Mouse (Mus musculus): ENCODE data around the gene Bcl7c. TPM values are rescaled to one million over a fixed set of nuclear protein-coding genes. Genes with fewer than 3 reads are reported as not detected.
A peak's percentile ranks its signal among the peaks of the same experiment; 100 is the strongest.

Bcl7c gene
- polyA plus RNA-seq, 1 experiment from 2014 or later, result 41.7 TPM

- Histone ChIP-seq H3K4me3 (ENCODE audit: low read depth, low read length) (peak overlapping the region; percentile 87), H3K36me3 (ENCODE audit: control insufficient read depth, insufficient read depth, low read length) (peaks cover 17% of the 10 kb centered on the region; the same call in 1 of the 2 replicates), H3K27me3 (ENCODE audit: control insufficient read depth, insufficient read depth, low read depth, low read length) (no peaks in the 10 kb centered on the region), H3K4me2 (ENCODE audit: low read length) (peak overlapping the region; percentile 84), H3K4me1 (ENCODE audit: control insufficient read depth, insufficient read depth, low read length) (peaks cover 23% of the 10 kb centered on the region), H3K9me3 (replicated peaks; ENCODE audit: control insufficient read depth, low read length, poor library complexity, severe bottlenecking) (no peaks in the 10 kb centered on the region), H3K27ac (ENCODE audit: low read length) (peak overlapping the region; percentile 95; the same call in 1 of the 2 replicates), H3K9ac (ENCODE audit: low read depth, low read length) (0 out of 2 replicates have a peak overlapping the region, but pooled peaks have one; percentile 93)
- 72% methylated on average over 5 of the region's 5 CpGs for WGBS
- no peak for ATAC-seq
These were observed 687 bp upstream of the Bcl7c start for GRCm38 (mm10) chr7:127709261-127709979.

GRCm38 (mm10) chr7:127707957-127708206 lies 851 bp downstream of the Bcl7c start:
- 4% methylated on average over 5 of the region's 5 CpGs for WGBS
- Histone ChIP-seq H3K27ac (ENCODE audit: low read length) (peak overlapping the region; percentile 95), H3K9me3 (replicated peaks; ENCODE audit: control insufficient read depth, low read length, poor library complexity, severe bottlenecking) (no peaks in the 10 kb centered on the region), H3K4me1 (ENCODE audit: control insufficient read depth, insufficient read depth, low read length) (peaks cover 19% of the 10 kb centered on the region), H3K4me3 (ENCODE audit: low read depth, low read length) (peak overlapping the region; percentile 87), H3K9ac (ENCODE audit: low read depth, low read length) (peak overlapping the region; percentile 93), H3K4me2 (ENCODE audit: low read length) (peak overlapping the region; percentile 84), H3K27me3 (ENCODE audit: control insufficient read depth, insufficient read depth, low read depth, low read length) (no peaks in the 10 kb centered on the region), H3K36me3 (ENCODE audit: control insufficient read depth, insufficient read depth, low read length) (peaks cover 25% of the 10 kb centered on the region)
- peak; percentile 4; the same call in 1 of the 2 replicates for ATAC-seq

- no peak for ATAC-seq
- Histone ChIP-seq H3K4me2 (ENCODE audit: low read length) (peak overlapping the region; percentile 84), H3K9me3 (replicated peaks; ENCODE audit: control insufficient read depth, low read length, poor library complexity, severe bottlenecking) (no peaks in the 10 kb centered on the region), H3K4me3 (ENCODE audit: low read depth, low read length) (peak overlapping the region; percentile 87), H3K9ac (ENCODE audit: low read depth, low read length) (peak overlapping the region; percentile 93), H3K36me3 (ENCODE audit: control insufficient read depth, insufficient read depth, low read length) (peaks cover 26% of the 10 kb centered on the region), H3K4me1 (ENCODE audit: control insufficient read depth, insufficient read depth, low read length) (peaks cover 19% of the 10 kb centered on the region), H3K27me3 (ENCODE audit: control insufficient read depth, insufficient read depth, low read depth, low read length) (no peaks in the 10 kb centered on the region), H3K27ac (ENCODE audit: low read length) (peak overlapping the region; percentile 95)
- 28% methylated on average over 22 of the region's 22 CpGs for WGBS
These were observed 1.4 kb downstream of the Bcl7c start for GRCm38 (mm10) chr7:127707045-127707956.

- H3K27me3 ChIP-seq (ENCODE audit: control insufficient read depth, insufficient read depth, low read depth, low read length), result no peaks in the 10 kb centered on the region
- peaks cover 19% of the 10 kb centered on the region for H3K4me1 ChIP-seq (ENCODE audit: control insufficient read depth, insufficient read depth, low read length)
- H3K4me2 ChIP-seq (ENCODE audit: low read length), result no peak overlapping the region
- H3K27ac ChIP-seq (ENCODE audit: low read length), result no peak overlapping the region
- no peaks in the 10 kb centered on the region for H3K9me3 ChIP-seq (replicated peaks; ENCODE audit: control insufficient read depth, low read length, poor library complexity, severe bottlenecking)
- no peak overlapping the region for H3K9ac ChIP-seq (ENCODE audit: low read depth, low read length)
- 82% methylated on average over 4 of the region's 4 CpGs for WGBS
- peaks cover 28% of the 10 kb centered on the region for H3K36me3 ChIP-seq (ENCODE audit: control insufficient read depth, insufficient read depth, low read length)
- H3K4me3 ChIP-seq (ENCODE audit: low read depth, low read length), result no peak overlapping the region
- ATAC-seq, result no peak
These were observed 3.0 kb downstream of the Bcl7c start for GRCm38 (mm10) chr7:127705706-127706105.

DNA sequence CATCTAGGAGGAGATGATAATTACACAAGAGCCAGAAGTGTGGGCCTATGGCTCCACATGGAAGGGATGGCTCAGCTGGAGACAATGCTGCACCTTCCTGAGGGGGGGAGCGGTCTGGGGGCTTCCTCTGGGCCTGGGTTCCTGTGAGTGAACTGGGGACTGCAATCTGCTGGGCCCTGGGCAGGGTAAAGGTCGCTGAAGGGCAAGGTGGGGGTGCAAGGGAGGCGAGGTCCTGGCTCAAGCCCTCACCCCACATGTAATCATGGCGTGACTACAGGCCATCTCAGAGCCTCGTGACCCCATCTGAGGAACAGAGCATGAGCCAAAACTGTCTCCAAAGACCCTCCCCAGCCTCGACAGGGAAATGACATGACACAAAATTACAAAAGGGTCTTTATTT lies 4.1 kb downstream of the Bcl7c start:
- ATAC-seq, result no peak
- no peaks in the 10 kb centered on the region for H3K9me3 ChIP-seq (replicated peaks; ENCODE audit: control insufficient read depth, low read length, poor library complexity, severe bottlenecking)
- WGBS, result 88% methylated on average over 6 of the region's 6 CpGs
- H3K36me3 ChIP-seq (ENCODE audit: control insufficient read depth, insufficient read depth, low read length), result peaks cover 30% of the 10 kb centered on the region
- H3K4me3 ChIP-seq (ENCODE audit: low read depth, low read length), result no peak overlapping the region
- H3K27me3 ChIP-seq (ENCODE audit: control insufficient read depth, insufficient read depth, low read depth, low read length), result no peaks in the 10 kb centered on the region
- H3K27ac ChIP-seq (ENCODE audit: low read length), result no peak overlapping the region
- peaks cover 19% of the 10 kb centered on the region for H3K4me1 ChIP-seq (ENCODE audit: control insufficient read depth, insufficient read depth, low read length)
- H3K9ac ChIP-seq (ENCODE audit: low read depth, low read length), result no peak overlapping the region
- H3K4me2 ChIP-seq (ENCODE audit: low read length), result no peak overlapping the region

- Histone ChIP-seq H3K4me1 (ENCODE audit: control insufficient read depth, insufficient read depth, low read length) (peaks cover 13% of the 10 kb centered on the region), H3K9me3 (replicated peaks; ENCODE audit: control insufficient read depth, low read length, poor library complexity, severe bottlenecking) (no peaks in the 10 kb centered on the region), H3K4me3 (ENCODE audit: low read depth, low read length) (no peak overlapping the region), H3K36me3 (ENCODE audit: control insufficient read depth, insufficient read depth, low read length) (peaks cover 34% of the 10 kb centered on the region), H3K9ac (ENCODE audit: low read depth, low read length) (no peak overlapping the region), H3K27me3 (ENCODE audit: control insufficient read depth, insufficient read depth, low read depth, low read length) (no peaks in the 10 kb centered on the region), H3K4me2 (ENCODE audit: low read length) (no peak overlapping the region), H3K27ac (ENCODE audit: low read length) (no peak overlapping the region)
- 95% methylated on average over 8 of the region's 8 CpGs for WGBS
- no peak for ATAC-seq
These were observed 5.1 kb downstream of the Bcl7c start for GRCm38 (mm10) chr7:127703561-127704178.

- no peak overlapping the region for H3K27ac ChIP-seq (ENCODE audit: low read length)
- ATAC-seq, result no peak
- no peaks in the 10 kb centered on the region for H3K9me3 ChIP-seq (replicated peaks; ENCODE audit: control insufficient read depth, low read length, poor library complexity, severe bottlenecking)
- 92% methylated on average over 3 of the region's 3 CpGs for WGBS
- H3K4me3 ChIP-seq (ENCODE audit: low read depth, low read length), result no peak overlapping the region
- peaks cover 29% of the 10 kb centered on the region for H3K36me3 ChIP-seq (ENCODE audit: control insufficient read depth, insufficient read depth, low read length)
- no peaks in the 10 kb centered on the region for H3K4me1 ChIP-seq (ENCODE audit: control insufficient read depth, insufficient read depth, low read length)
- H3K27me3 ChIP-seq (ENCODE audit: control insufficient read depth, insufficient read depth, low read depth, low read length), result no peaks in the 10 kb centered on the region
- no peak overlapping the region for H3K4me2 ChIP-seq (ENCODE audit: low read length)
- no peak overlapping the region for H3K9ac ChIP-seq (ENCODE audit: low read depth, low read length)
These were observed 7.9 kb downstream of the Bcl7c start for GRCm38 (mm10) chr7:127700712-127701331.

DNA sequence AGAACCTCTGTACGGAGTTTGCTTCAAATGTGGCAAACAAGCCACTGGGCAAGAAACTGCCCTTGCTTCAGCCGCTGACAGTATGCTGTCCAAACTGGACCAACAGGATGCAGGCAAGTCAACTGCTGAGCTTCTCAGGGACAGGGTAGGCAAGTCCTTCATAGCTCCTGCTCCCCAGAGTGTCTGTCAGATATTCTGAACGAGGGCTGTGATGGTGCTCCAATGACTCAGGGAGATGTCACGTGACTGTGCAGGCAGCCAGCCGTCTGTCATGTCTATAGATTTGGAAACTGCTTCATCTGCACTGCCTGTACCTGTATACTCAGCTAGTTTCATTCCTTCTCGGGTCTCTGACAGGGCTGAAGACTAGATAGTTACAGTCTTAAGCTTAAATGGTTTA lies 9.7 kb downstream of the Bcl7c start:
- WGBS, result 81% methylated on average over 6 of the region's 6 CpGs
- H3K4me3 ChIP-seq (ENCODE audit: low read depth, low read length), result no peak overlapping the region
- no peak overlapping the region for H3K9ac ChIP-seq (ENCODE audit: low read depth, low read length)
- no peaks in the 10 kb centered on the region for H3K4me1 ChIP-seq (ENCODE audit: control insufficient read depth, insufficient read depth, low read length)
- H3K9me3 ChIP-seq (replicated peaks; ENCODE audit: control insufficient read depth, low read length, poor library complexity, severe bottlenecking), result no peaks in the 10 kb centered on the region
- H3K27me3 ChIP-seq (ENCODE audit: control insufficient read depth, insufficient read depth, low read depth, low read length), result no peaks in the 10 kb centered on the region
- ATAC-seq, result no peak
- H3K4me2 ChIP-seq (ENCODE audit: low read length), result no peak overlapping the region
- no peak overlapping the region for H3K27ac ChIP-seq (ENCODE audit: low read length)
- peaks cover 23% of the 10 kb centered on the region for H3K36me3 ChIP-seq (ENCODE audit: control insufficient read depth, insufficient read depth, low read length)

Measured in midbrain, embryonic 16.5 days (tissue).